Mouse (Mus musculus) frontal cortex, adult (tissue): ENCODE results near the gene Prkca.

Source experiments
- ATAC-seq: cut with Nextera tagmentation; 2 replicates; pipeline ENCODE4 v1.9.2; 2017; ENCODE audit warnings: mild to moderate bottlenecking, moderate library complexity, mixed read lengths; ENCODE audit not compliant: low TSS enrichment

Prkca gene

DNA sequence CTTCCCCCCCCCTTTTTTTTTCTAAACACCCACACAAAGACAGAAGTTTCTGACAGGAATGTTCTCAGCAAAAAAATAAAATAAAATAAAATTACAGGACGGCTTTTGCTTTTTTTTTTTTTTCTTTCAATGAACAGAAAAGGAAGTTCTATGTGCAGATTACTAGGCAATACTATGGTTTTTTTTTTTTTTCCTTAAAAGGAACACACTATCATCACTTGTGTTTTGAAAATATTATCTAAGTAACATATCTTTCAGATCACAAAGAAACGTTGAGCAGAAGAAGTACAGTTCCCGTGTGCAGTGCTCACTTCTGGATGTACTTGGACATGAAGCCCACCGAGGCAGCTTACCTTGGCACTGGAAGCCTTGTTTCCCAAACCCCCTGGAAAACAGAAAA lies 3.4 kb downstream of the Prkca start:
- no peak for ATAC-seq

DNA sequence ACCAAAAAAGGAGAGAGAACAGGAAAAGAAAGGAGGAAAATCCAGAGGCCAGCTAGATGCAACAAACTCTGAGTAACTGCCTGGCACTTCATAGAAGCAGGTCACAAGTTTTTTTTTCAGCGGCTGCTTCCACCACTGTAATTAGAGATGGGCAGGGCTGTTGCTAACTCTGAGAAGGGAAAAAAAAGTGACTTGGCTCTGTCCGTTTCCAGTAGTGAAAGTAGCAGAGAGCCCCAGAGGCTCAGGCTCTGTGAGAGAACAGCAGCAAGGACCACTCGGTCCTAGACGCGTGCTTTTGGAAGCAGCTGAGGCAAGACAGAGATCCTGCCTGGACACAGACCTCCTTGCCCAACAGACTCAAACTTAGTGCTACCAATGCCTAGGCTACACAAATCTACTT lies 7.3 kb downstream of the Prkca start:
- no peak for ATAC-seq

DNA sequence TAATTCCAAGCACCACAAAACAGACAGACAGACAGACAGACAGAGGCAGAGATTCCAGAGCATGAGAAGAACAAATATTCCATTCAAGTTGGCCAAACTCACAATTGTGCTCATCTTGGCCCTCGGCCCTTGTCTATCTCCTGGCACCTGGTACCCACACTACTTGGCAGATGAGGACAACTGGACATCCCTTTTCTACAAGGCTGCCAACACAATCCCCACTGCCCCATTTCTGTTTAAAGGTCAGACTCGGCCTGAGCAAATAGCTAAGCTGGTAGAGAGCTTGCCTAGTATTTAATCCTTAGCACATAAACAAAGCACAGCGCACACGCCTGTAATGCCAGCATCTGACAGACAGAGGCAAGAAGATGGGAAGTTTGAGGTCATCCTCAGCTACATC lies 8.2 kb downstream of the Prkca start:
- ATAC-seq, result no peak

DNA sequence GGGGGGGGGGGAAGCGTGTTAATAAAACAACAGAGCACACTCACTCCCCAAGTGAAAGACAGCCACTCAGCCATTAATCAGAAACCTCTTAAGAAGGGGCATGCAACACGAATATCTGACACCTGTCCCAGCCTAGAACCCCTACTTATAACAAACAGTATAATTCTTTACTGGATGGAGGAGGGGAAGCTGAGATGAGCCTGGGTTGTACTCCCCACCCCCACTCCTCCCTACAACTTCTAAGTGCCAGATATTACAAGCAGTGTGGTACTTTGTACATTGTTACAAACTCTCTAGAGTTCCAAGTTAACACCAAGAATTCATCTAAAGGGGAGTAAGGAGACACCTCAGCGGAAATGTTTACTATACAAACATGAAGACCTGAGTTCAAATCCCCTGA lies 9.1 kb downstream of the Prkca start:
- ATAC-seq, result no peak

DNA sequence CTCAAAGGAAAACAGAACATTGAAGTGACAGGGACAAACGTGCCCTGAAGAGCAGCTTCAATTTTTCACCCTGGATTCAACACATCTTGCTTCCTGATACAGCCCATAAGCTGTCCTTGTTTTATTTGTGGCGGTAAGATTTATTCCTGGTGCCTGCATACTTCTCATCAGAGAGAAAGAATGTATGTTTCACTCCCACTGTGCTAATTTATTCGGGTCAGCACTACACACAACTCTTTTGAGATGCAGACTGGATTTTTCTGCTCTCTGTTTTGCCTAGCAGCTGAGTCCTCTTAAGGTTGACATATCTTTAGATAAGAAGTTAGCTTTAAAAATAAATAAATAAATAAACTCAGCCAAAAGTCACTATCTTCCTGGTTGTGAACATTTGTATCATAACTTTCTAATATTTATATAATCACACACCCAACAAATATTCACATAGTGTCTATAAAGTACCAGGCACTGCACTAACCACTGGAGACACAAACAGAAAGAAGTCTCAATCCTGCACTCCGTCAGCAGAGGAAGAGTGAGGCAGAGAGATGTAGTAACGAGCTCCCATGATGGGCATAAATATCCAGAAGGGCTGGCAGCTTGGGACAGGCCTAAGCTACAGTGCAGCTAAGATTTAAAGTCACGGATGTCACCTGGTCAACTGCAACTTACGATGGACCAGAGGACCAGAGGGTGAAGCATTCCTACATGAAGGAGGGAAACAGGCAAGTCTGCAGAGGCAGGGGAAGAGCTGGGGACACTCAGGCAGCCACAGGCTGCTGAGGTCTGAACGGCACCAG lies 9.9 kb downstream of the Prkca start:
- peak; percentile 35; the same call in 1 of the 2 replicates for ATAC-seq

DNA sequence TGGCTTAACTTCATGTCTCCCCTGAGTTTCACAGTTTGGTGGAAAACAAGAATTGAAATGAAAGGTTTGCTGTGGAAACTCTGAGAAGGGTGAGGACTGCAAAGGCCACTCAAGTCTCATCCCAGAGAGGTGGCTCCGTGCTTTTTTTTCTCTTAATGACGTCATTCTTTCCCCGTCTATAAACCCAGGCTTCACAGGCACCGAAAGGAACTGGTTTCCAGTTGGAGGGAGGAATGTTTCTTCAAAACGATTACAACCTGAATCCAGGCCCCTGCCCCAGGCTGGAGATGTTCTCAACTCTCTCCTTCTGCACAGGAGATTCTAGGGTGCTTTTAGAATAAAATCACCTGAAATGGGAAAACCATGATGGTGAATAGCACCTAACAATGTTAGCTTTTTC lies 10.7 kb downstream of the Prkca start:
- ATAC-seq, result no peak

DNA sequence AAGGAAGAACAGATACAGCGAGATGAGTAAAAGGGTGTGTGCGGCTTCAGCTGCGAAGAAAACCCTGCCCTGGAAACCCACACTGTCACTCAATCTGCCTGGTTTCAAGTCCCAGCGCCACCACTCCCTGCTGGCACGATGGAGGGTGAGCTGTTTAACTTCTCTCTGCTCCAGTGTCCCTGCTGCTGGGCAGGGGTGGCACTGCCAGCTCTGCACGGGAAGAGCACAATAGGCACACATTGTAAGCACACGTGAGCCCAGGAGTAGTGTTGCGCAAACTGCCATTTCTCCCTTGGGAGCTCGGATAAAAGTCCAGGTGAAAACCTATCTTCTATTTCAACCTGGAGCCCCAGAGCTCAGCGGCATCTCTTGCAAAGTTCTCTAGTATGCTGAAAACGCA lies 12.9 kb downstream of the Prkca start:
- no peak for ATAC-seq

DNA sequence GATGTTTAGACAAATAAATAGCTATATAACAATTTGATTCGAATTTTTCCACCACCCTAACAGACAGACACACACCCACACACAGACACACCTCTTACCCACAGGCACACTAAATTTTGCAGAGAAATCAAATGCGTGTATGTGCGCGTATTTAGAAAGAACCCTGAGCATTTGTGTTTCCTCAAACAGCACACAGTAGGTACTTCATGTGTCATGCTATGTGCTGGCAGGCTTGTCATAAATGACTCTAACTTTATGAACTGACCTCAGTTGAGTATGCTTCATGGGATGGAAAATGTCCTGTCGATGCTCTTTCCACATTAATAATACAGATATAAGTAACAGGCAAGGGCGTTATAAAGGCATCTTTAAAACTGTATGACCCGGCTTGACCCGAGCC lies 17.8 kb downstream of the Prkca start:
- no peak for ATAC-seq

DNA sequence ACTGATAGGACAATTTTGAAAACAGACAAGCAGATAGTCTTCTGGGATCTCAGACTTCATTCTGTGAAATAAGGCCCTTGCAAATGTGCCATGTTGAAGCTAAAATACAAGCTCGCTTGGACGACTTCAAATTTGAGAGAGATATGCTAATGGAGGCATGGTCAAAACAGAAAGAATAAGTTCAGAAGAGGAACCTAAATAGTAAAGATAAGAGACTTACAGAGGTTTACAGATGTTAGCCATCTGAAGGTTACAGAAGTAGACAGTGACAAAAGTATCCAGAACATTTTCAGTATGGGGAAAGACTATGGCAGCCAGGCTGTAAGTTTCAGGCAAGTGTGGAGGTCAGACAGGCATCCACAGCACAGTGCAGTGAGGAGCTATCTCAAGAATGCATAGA lies 21.6 kb downstream of the Prkca start:
- ATAC-seq, result no peak

DNA sequence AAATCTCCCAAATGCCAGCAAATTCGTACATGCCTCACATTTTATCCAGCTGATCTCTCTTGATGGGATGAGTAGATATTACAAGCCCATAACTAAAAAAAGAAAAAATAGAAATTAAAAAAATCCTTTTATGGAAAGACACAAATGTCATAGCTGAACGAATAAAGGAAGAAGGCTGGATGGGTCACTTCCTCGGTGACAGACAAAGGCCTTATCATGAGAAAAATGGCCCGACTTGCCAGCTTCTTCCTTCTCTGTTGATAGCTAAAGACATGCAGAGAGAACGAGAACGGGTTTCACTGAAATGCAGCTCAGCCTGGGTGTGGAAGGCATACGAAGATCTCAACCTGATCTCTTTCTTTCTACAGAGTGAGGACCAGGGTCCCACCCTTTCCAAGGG lies 23.2 kb downstream of the Prkca start:
- no peak for ATAC-seq

DNA sequence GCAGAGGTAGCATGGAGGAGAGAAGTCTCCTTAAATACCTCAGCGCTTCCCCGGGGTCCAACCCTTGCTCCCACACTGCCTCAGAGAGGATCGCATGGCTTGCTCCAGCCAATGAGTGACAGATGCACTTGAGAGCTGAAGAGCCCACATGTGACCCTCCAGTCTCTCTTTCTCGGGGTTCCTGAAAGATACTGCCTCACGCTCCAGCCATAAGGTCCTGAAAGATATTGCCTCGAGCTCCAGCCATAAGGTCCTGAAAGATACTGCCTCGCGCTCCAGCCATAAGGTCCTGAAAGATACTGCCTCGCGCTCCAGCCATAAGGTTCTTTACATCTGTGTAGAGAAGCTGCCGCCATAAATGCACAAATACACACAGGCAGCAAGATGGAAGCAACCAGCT lies 24.6 kb downstream of the Prkca start:
- 0 out of 2 replicates have a peak, but pooled peaks have one; percentile 21 for ATAC-seq

DNA sequence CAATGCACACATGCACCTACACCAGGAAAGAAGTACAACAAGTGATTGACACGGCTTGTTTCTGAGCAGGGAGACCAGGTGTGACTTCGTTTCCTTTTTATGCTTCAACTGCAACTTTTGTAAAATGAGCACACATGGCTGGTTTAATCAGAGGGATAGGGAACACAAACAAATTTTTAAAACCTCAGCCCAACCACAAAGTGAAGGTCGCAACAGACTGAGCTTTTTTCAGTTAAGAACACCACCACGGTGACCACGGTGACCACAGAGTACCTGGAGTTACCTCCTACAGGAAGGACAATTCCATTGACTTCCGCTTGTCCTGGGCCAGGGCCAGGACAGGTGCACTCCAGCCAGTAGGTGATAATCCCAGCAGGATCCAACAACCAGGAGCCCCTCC lies 25.9 kb downstream of the Prkca start:
- ATAC-seq, result no peak

DNA sequence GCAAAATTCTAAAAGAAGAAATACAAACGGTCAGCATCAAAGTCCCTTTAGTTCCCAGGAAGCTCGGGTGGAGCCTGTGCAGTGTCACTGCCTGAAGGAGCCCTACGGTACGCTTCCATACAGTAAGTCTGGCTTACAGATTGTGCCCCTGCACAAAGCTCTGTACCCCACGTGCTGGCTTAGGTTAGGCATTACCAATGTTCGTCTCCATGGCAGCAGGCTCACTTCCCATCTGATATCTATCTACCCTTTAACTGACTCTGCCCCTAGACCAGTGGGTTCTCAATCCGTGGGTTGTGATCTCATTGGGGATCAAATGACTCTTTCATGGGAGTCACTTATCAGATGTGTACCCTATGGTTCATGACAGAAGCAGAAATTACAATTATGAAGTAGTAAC lies 28.0 kb downstream of the Prkca start:
- no peak for ATAC-seq

DNA sequence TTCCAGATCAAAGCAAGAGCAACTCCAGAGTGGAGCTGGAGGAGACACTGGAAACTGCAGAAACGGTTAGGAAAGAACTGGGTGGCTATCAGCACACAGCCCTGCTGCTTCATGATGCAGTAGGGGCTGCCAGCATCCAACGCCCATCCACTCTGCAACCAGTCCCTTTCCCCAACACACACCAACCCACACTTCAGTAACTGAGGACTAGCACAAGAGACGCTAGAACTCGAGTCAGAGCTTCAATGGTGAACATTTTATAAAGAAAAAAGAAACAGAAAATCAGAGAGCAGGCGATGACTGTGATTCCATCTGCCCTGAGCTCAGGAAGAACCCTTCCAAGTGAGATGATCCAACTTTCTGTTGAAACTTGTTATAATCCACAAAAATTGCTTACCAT lies 31.2 kb downstream of the Prkca start:
- peak; percentile 89 for ATAC-seq

DNA sequence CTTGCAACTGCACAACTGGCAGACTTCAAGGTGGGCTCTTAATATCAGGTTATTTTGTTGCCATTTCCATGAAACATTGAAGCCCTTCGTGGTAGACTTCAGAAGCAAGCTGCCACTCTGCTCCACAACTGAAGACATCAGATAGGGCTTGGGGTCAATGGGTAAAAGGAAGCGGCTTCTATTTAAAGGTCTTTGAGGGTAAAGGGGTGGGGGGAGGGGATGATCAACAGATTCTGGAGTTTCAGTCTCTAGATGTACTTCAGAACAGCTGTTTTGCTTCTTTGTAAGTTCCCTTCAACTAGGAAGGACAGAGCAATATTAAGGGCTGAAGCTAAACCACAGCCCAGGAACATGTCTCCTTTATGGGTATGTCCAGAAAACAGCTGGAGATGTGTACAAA lies 31.8 kb downstream of the Prkca start:
- ATAC-seq, result no peak

DNA sequence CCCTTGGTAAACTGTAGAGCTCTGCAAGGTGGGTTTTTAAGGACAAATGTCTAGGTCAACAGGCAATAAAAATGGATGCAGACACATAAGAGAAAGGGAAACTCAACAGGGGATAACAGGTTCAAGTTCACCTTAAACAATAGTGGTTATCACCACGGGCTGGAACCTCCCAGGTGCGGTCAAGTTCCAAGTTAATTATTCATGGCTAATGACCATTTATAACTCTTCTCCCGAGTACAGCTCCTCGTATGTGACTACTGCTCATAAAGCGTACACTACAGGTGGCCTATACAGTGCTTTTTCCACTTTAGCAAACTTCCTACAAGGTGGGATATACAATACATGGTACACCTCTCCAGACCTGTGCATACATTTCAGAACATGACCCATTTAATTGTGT lies 33.9 kb downstream of the Prkca start:
- ATAC-seq, result no peak

DNA sequence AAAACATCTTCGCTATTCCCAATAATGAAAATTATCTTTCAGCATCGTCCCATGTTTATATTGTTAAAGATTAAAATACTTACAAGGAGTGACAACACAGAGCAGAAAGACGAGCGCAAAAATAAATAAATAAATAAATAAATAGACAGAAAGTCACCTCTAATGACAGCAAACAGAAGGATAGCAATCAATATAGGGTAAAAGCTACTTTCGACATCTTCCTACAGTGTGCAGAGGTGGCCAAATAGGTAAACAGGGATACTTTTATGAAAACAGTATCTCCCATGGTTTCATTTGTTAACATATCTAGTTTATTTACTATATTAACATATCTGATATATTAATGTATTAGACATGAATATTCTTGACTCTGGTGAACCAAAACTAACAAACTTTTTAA lies 35.5 kb downstream of the Prkca start:
- no peak for ATAC-seq

DNA sequence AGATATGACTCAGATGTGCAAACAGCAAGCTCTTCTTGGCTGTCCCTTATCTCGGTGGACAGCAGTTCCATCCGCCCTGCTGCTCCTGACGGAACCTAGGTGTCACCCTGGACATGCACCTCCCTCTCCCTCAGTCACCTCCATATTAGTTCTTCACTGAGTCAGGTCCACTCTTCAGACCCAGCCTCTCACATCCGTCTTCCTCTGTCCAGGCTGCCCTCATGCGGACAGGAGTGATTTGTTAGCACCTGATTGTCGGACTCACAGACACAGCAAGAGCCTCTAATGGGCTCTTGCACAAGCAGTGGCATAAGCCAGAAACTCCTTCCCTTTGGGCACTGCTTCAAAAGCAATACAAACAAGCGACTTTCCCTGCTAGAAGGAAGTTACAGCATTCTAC lies 36.5 kb downstream of the Prkca start:
- ATAC-seq, result no peak

DNA sequence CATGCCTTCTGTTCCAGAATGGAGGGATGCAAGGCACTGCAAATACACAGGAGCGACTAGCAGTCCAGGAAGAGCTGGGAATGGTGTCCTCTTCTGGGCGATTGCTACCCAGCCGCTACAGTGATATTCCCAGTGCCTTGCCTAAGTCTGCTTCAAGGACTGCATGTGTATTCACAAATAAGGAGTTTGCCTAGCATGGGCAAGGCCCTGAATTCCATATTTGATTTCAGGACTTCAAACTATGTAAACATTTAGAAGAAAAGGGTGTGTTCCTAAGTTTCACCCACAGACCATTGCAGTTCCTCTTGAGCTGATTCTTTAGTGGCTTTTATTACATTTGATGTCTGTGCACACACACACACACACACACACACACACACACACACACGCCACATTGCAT lies 39.9 kb downstream of the Prkca start:
- no peak for ATAC-seq

DNA sequence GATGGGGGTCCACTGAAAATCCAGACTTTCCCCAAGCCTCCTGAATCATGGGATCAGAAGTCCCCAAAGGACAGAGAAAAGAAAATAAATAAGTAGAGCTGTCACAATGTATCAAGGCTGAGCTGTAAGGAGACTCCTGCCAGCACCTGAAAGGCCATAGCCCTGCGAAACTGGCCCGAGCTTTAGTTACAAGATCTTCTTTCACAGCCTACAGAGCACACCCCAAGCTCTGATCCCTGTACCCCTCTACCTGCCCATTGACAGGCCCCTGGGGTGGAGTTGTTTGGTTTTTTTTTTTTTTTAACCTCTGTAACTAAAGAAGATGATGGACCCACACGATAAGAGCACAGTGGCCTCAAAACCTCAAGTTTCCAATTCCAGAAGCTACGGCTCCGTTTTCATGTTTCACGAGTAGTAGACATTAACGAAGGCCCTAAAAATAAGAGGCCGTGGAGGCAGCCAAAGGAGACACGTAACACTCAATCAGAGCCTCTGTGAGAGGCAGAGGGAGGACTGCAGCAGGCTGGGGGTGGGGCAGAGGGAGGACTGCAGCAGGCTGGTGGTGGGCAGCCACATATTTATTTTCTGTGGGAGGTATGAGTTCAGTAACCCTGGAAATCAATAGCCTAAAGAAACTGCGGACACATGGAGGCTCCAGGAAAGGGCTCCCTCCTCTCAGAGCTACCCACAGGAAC lies 41.8 kb downstream of the Prkca start:
- ATAC-seq, result no peak

DNA sequence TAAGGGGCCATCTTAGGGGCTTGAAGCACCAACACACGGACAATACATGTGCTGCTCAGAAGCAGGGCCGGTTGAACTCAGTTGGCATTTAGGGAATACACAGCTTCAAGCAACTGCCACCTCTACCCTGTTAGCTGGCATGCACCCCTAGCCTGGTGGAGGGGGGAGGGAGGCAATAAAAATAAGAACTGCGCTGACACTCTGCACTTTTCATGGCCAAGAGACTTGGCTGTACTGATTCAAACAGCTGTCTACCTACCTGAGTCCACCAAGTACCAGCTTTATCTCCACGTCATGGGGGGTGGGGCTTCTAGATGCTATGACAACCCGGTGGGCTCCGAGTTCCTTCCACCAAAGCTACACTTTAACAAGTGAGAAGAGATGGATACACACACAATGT lies 42.7 kb downstream of the Prkca start:
- ATAC-seq, result no peak

DNA sequence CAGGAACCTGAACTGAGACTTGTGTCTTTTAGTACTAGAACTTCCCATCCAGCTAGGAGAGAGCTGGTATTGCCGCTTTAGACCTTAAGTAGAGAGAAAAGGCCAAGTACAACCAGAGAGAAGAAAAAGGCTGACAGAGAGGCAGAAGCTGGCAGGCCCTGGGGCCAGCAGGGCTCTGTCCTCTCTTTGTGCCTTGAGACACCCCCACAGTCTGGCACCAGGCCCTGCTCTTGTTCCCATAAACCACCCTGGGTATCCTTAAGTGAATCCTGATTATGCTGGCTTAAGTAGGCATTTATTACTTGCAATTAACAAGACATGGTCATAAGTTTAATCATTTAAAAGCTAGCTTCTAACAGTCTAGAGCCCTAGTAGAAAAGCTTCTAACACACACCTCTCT lies 43.3 kb downstream of the Prkca start:
- ATAC-seq, result no peak

DNA sequence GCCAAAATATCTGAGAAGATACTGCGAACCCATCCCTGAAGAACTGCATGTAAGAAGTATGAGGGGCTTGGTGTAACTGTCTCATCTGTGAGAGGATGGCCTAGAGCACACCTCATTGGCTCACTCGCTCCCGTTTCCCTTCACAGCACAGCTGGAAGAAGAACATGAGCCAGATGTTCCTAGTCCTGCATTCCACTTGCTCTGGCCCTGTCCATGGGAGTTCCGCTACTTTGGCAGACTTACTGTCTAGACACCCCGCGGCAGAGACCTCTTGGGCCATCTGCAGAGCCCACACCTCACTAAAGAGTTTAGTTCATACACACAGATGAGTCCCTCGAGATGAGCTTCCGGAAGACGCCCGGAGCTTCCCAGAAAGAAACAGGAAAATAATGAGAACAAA lies 43.8 kb downstream of the Prkca start:
- no peak for ATAC-seq

DNA sequence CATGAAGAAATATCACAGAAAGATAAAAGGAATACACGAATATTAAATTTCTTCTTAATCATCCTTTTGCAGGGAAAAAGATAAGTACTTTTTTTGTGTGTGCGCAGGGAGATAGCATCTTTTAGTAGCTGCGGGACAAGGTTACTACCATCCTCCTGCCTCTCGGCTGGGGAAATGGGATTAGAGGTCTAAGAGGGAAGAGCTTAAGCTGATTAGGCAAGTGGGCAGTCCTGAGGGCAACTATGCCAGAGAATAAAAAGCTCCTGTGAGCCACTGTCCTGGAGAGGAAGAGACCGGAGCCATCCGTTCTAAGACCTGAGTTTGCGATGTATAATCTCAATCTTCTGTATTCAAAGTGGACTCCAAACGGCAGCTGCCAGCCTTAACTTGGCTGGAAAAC lies 45.8 kb downstream of the Prkca start:
- ATAC-seq, result no peak
